Mouse (Mus musculus): Measurements from ENCODE around the gene Sema3f.

DNA sequence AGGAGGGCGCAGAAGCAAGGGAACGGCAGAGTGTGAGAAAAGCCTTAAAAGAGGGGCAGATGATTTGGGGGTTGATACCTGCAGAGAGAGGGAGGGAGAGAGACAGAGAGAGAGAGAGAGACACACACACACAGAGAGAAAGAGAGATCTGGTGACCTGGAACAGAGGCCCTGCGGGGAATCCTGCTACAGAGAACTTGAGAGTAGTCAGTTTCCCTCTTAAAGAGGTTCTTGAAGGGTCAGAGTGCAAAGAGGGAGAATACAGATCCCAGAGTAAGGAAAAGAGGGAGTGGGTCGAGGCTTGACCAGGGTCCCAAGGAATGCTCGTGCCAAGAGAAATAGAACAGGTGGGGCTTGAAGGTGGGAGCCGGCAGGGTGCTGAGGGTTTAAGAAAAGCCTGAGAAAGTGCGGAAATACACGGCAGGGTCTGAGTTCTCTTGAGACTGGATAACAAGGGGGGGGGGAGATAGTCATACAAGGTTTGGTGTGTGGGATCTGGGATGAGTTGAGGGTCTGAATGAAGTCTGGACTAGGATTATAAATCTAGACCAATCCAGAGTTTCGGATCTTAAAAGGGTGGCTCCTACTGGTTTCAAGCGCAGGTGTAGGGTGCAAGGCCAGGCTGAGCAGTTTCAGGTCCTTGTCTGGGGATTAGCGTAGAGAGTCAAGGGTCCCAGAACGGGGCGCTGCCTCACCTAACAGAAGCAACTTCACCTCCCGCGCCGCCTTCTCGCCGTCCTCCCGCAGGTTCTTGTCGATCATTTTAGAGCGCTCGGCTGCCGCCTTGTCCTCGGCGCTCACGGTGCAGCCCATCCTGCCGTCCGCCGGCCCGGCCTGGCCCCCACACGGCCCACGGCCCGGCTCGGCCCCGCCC, 75.6 kb downstream of the Sema3f start:
- TF ChIP-seq POLR2A (IDR thresholded peaks at IDR 0.05; ENCODE audit: control insufficient read depth, extremely low read depth, insufficient read depth, low read length, poor library complexity) (no peak), CTCF (IDR thresholded peaks at IDR 0.05; ENCODE audit: borderline replicate concordance, control insufficient read depth, extremely low read depth, insufficient read depth, low read length, poor library complexity) (no peak)
